9 mouse cellular contexts compared by ENCODE assay signal in genomic region chrY:90740013-90740561, GRCm38 (mm10). TPM values are rescaled to one million over a fixed set of nuclear protein-coding genes. Genes with fewer than 3 reads are reported as not detected.
DNase-seq lines count a peak whose midpoint lies in the region; ATAC-seq and TF ChIP-seq lines count a peak whose summit lies in the region.
"Had no signal": no experiment of that assay in that cellular context is flagged by ENCODE, and none has a peak within 500 bp of the region (broad histone marks: within the 10 kb centered on the region; RNA-seq: fewer than 3 reads in every experiment).

No protein-coding gene starts in this region.

- no peak overlapping the region for H3K4me2 ChIP-seq in kidney, postnatal 0 days (ENCODE audit: low read length)

- TF ChIP-seq POLR2A in heart, adult 2 months (IDR thresholded peaks at IDR 0.05; ENCODE audit: insufficient read depth, low read depth, low read length): no peak

- no peak overlapping the region for H3K4me3 ChIP-seq in heart, adult 2 months
- H3K4me3 ChIP-seq in kidney, postnatal 0 days (replicated peaks; ENCODE audit: low read depth, low read length): no peak overlapping the region

- H3K9ac ChIP-seq in heart, adult 2 months (ENCODE audit: low read depth, low read length): no peak overlapping the region
- no peak overlapping the region for H3K9ac ChIP-seq in kidney, postnatal 0 days (ENCODE audit: low read depth, low read length)

- TF ChIP-seq CTCF in heart, adult 2 months (IDR thresholded peaks at IDR 0.05): no peak
- no peak for TF ChIP-seq CTCF in kidney, postnatal 0 days (IDR thresholded peaks at IDR 0.05; ENCODE audit: low read depth)

- no peaks in the 10 kb centered on the region for H3K27me3 ChIP-seq in heart, adult 2 months (ENCODE audit: control insufficient read depth, insufficient read depth, low read length)
- no peaks in the 10 kb centered on the region for H3K27me3 ChIP-seq in kidney, postnatal 0 days (ENCODE audit: insufficient read depth, low read length)

- H3K36me3 ChIP-seq in heart, adult 2 months (ENCODE audit: control insufficient read depth, insufficient read depth, low read length): no peaks in the 10 kb centered on the region
- H3K36me3 ChIP-seq in kidney, postnatal 0 days (ENCODE audit: insufficient read depth, low read length): peaks cover 37% of the 10 kb centered on the region

- H3K79me2 ChIP-seq in heart, adult 2 months (replicated peaks; ENCODE audit: control insufficient read depth, insufficient read depth, low read length): no peaks in the 10 kb centered on the region

- DNase-seq in heart, adult 2 months: peak; percentile 31 to 40
- DNase-seq in heart, postnatal 25 days (ENCODE audit: low spot score): no peak
- peak; percentile 81 for DNase-seq in CD4-positive, CD25-positive, alpha-beta regulatory T cell, adult 2 months (ENCODE audit: low read depth, low spot score)
- peak; percentile 44 for DNase-seq in brain, adult 2 months (ENCODE audit: low read depth, low spot score)
- DNase-seq in frontal cortex, postnatal 14 days (ENCODE audit: low spot score in 2 of 2): peak; percentile 41 to 55
- peak; percentile 81 for DNase-seq in kidney, postnatal 0 days (ENCODE audit: low spot score)
- DNase-seq in testis, postnatal 10 days (ENCODE audit: low spot score): peak; percentile 88

- peaks cover 31% of the 10 kb centered on the region for H3K9me3 ChIP-seq in kidney, postnatal 0 days (replicated peaks; ENCODE audit: low read length)

- intact Hi-C loops in heart, adult 2 months (cut with DNase I): no loop called here
- intact Hi-C loops in heart, postnatal 25 days (cut with DNase I): no loop called here

- H3K27ac ChIP-seq in heart, adult 2 months: no peak overlapping the region
- no peak overlapping the region for H3K27ac ChIP-seq in kidney, postnatal 0 days

- 43% methylated on average over 14 of the region's 14 CpGs for WGBS in heart, adult 2 months
- WGBS in kidney, postnatal 0 days: 61% methylated on average over 14 of the region's 14 CpGs

- TF ChIP-seq EP300 in heart, adult 2 months (IDR thresholded peaks at IDR 0.05; ENCODE audit: insufficient read depth, low read depth, low read length): no peak

- no peaks in the 10 kb centered on the region for H3K4me1 ChIP-seq in heart, adult 2 months (ENCODE audit: control insufficient read depth, insufficient read depth, low read length)
- H3K4me1 ChIP-seq in kidney, postnatal 0 days (replicated peaks; ENCODE audit: insufficient read depth, low read length): no peaks in the 10 kb centered on the region

- no peak for ATAC-seq in kidney, postnatal 0 days (replicated peaks; ENCODE audit: low FRiP score, low read depth)
- ATAC-seq in megakaryocyte-erythroid progenitor cell, adult 5-6 weeks (replicated peaks; ENCODE audit: low FRiP score, low TSS enrichment, poor library complexity, severe bottlenecking): peak; percentile 38

RNA-seq across cellular contexts. Expression of gene Gm21860, which starts 14.5 kb away (rescaled TPM):
- total RNA-seq in heart, adult 2 months (2021): not detected
- not detected in 2 replicates for polyA plus RNA-seq in heart, adult 2 months (2012; rRNA removed)
- total RNA-seq in heart, postnatal 25 days (2021): not detected
- not detected in 2 replicates for polyA plus RNA-seq in kidney, postnatal 0 days (2015; fragmentation: Nextera tagmentation; extraction: Ambion mirVana)
- not detected in 2 replicates for total RNA-seq in megakaryocyte-erythroid progenitor cell, adult 5-6 weeks (2014; fragmentation: Nextera tagmentation)
- total RNA-seq in megakaryocyte-erythroid progenitor cell, adult 5-6 weeks (2017): not detected in 2 replicates
- total RNA-seq: left cerebral cortex, postnatal 14 days had no signal

RNA-seq across cellular contexts. Expression of gene Gm47283, which starts 44.5 kb away (rescaled TPM):
- not detected for total RNA-seq in heart, adult 2 months (2021)
- polyA plus RNA-seq in heart, adult 2 months (2012; rRNA removed): not detected in 2 replicates
- not detected for total RNA-seq in heart, postnatal 25 days (2021)
- polyA plus RNA-seq in kidney, postnatal 0 days (2015; fragmentation: Nextera tagmentation; extraction: Ambion mirVana): not detected in 2 replicates
- not detected in 2 replicates for total RNA-seq in megakaryocyte-erythroid progenitor cell, adult 5-6 weeks (2014; fragmentation: Nextera tagmentation)
- total RNA-seq in megakaryocyte-erythroid progenitor cell, adult 5-6 weeks (2017): not detected in 2 replicates
- total RNA-seq: left cerebral cortex, postnatal 14 days had no signal
